Mouse (Mus musculus): ENCODE measurements around the gene Ier5l.

- TF ChIP-seq ZC3H11A (IDR thresholded peaks at IDR 0.05; ENCODE audit: low read depth, low read length) (no peak), CHD2 (IDR thresholded peaks at IDR 0.05; ENCODE audit: low read length) (no peak), USF1 (IDR thresholded peaks at IDR 0.05; ENCODE audit: low read depth, low read length) (no peak)
Observed at GRCm38 (mm10) chr2:30469009-30469408, 5.0 kb downstream of the Ier5l start.
